Mouse (Mus musculus) testis, adult 2 months (tissue): ENCODE measurements at regions not wholly inside any gene's neighbourhood (a gene's known extent, or its start where the extent isn't known, plus 50 kb on each side); places are given as distances from the start of the nearest gene placed in this dataset.

Experiments used
- CTCF ChIP-seq: fragments of 200-500 bp; IDR thresholded peaks from 2 replicates; pipeline ENCODE4 v1.5.1; 2012; ENCODE audit warnings: low read depth, mild to moderate bottlenecking, inconsistent platforms, low read length, moderate library complexity; ENCODE audit not compliant: control insufficient read depth, insufficient read depth, insufficient replicate concordance
- POLR2A ChIP-seq: fragments of 200-500 bp; IDR thresholded peaks from 2 replicates; pipeline ENCODE4 v1.6.1; 2012; ENCODE audit warnings: low read depth, mild to moderate bottlenecking, inconsistent platforms, low read length, moderate library complexity; ENCODE audit not compliant: control insufficient read depth

- TF ChIP-seq CTCF (peak; percentile 11; the same call in 1 of the 2 replicates), POLR2A (no peak)
Observed at GRCm38 (mm10) chr15:97135291-97135690, 79.5 kb upstream of the Slc38a4 start.
